Mouse (Mus musculus) heart, postnatal 10 days (tissue): ENCODE data around the gene Cd200r1. TPM values are rescaled to one million over a fixed set of nuclear protein-coding genes. Genes with fewer than 3 reads are reported as not detected.

ENCODE experiments used
- DNase-seq, 2 experiments: peaks; one replicate each; pipeline ENCODE4 v3.0.0; 2021
- intact Hi-C: fragments of 180-260 bp; cut with DNase I; formaldehyde crosslinking; loops from one replicate; pipeline ENCODE4 v1.15.1; 2025
- total RNA-seq, 2 experiments: library from RNA; stranded (reverse); gene quantifications; 2 replicates each; pipeline ENCODE4 v1.2.3; 2021

Cd200r1 gene
- under 1 TPM; 0.20 to 0.50 TPM for total RNA-seq

DNA sequence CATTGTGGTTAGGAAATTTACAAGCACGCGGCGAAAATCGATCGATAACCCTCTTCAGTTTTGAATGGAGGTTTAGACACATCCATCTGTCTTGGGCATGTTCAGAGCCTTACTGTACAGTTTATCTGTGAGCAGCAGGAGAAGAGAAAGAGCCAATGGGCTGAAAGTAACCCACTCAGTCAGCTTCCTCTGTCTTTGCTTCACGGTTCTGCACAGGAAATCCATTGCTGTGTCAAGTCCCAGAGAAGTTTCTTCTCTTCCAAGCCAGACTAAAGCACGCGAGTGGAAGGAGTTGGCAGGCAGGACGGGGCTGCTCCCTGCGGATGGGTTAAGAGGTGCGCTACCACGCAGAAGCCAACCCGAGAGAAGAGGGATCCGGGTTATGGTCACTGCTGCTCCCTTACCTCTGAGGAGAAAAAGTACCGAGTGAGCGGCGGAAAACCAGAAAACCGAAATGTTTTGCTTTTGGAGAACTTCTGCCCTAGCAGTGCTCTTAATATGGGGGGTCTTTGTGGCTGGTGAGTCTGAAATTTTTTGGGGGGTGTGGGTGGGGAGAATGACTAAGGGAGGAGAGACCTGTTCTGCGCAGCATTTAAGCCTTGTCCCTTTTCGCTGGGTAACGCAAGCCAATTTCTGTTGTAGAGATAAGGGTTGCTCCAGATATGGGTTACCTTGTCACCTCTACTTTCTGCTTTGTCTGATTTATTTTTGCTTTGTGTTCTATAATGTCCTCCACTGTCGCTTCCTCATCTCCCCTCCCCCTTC, at the start of gene Cd200r1:
Gene Cd200r1 (plus strand): TSS at position 182 of the 765 bp plus-strand sequence.
- peak in 1 of 2 experiments; percentile 11 for DNase-seq
- intact Hi-C loops, result no loop called here

DNA sequence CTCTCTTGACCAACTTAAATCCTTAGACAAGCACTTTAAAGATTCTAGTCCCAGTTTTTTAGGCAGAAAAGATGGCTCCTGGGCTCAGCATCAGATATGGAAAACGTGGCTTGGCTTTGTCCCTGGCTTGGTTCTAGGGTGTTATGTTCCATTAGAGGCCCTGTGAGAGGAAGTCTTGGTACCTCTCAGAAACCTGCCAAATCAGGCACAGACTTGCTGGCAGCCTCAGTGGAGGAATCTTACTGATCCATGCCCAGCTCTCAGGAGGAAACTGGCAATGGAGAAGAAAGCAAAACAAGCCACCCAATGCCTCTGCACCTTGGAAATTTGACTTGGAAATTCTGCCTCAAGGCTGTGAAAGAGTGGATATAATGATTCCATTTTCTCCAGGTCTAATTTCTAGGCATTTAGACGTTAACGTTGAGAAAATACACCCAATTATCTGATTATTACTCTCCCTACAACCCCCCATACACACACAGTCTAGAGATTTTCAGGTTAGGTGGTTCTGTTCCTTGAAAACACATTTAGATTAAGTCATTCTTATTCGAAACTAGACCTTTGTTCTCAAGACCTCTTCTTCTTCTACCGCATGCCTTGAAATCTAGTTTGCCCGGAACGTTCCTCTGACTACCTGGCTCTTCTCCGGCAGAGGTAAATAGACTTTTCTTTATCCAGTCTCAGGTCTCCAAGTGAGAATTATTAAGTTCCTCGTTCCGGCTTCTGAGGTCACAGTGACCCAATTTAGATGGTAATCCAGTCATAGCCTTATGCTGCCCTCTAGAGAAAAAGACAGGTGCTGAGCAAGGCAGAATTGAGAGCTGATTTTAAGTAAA, 49.0 kb upstream of the Cd200r1 start:
- intact Hi-C loops, result loop anchor here (10.0 kb wide), 1 partner anchor 232 kb away; no protein-coding TSS in a partner anchor
- peak; percentile 38 to 49 for DNase-seq

DNA sequence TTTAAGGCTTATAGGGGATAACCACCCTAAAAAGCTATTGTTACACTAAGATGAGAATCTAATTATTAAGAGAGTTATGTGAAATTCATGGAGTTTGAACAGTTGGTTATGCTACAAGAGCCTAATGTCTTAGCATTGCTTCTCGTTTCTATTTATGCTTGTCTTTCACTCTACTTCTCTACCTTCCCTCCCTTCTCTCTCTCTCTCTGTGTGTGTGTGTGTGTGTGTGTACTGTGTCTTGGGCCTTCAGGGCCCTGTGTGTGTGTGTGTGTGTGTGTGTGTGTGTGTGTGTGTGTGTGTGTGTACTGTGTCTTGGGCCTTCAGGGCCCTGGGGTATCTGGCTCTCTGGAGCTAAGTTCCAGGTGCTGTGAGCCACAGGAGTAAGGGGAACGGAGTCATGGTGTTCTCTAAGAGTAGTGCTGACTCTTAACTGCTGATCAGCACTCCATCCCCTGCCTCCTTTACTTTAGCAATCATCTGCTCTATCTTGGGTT, 48.3 kb upstream of the Cd200r1 start:
- no peak for DNase-seq
- intact Hi-C loops, result loop anchor here (10.0 kb wide), 1 partner anchor 232 kb away; no protein-coding TSS in a partner anchor

DNA sequence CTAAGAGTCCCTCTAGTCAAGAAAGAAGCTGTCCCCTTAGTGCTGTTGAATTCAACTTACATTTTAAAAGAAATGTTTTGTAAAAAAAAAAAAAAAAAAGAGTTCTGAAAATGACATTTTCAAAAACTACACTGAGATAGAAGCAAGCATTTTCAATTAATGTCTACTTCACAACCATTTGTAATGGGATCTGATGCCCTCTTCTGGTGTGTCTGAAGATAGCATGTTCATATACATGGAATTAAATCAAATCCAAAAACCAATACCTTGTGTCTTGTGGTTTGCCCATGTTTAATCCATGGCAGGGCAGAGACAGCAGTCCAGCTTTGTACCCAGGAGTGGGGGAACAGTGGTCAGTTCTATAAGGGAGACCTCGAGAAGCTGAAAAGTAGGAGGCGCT, 47.7 kb upstream of the Cd200r1 start:
- DNase-seq, result no peak
- intact Hi-C loops, result loop anchor here (10.0 kb wide), 1 partner anchor 233 kb away; no protein-coding TSS in a partner anchor

GRCm38 (mm10) chr16:44719349-44719748, 46.2 kb upstream of the Cd200r1 start:
- intact Hi-C loops, result loop anchor here (10.0 kb wide), 1 partner anchor 235 kb away; no protein-coding TSS in a partner anchor
- no peak for DNase-seq

DNA sequence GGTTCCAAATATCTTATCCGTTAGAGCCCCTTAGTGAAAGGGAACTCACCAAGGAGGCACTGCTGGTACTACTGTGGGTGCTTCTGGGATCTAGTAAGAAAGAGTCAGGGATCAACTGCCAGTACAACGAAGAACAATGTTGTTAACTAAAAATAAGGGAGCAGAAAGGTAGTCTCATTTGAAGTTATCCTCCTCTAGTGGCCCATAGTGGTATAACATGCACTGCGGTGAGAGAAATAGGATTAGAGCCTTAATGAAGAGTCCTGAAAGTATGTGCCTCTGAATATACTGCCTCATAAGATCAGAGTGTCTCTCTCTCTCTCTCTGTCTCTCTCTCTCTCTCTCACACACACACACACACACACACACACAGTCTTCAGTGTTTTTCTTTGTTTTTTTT, 45.0 kb upstream of the Cd200r1 start:
- intact Hi-C loops, result loop anchor here (10.0 kb wide), 1 partner anchor 304 kb away; no protein-coding TSS in a partner anchor
- DNase-seq, result peak in 1 of 2 experiments; percentile 30

- peak; percentile 23 to 24 for DNase-seq
- intact Hi-C loops, result loop anchor here (10.0 kb wide), 1 partner anchor 302 kb away; no protein-coding TSS in a partner anchor
Observed at GRCm38 (mm10) chr16:44722666-44723065, 42.9 kb upstream of the Cd200r1 start.

DNA sequence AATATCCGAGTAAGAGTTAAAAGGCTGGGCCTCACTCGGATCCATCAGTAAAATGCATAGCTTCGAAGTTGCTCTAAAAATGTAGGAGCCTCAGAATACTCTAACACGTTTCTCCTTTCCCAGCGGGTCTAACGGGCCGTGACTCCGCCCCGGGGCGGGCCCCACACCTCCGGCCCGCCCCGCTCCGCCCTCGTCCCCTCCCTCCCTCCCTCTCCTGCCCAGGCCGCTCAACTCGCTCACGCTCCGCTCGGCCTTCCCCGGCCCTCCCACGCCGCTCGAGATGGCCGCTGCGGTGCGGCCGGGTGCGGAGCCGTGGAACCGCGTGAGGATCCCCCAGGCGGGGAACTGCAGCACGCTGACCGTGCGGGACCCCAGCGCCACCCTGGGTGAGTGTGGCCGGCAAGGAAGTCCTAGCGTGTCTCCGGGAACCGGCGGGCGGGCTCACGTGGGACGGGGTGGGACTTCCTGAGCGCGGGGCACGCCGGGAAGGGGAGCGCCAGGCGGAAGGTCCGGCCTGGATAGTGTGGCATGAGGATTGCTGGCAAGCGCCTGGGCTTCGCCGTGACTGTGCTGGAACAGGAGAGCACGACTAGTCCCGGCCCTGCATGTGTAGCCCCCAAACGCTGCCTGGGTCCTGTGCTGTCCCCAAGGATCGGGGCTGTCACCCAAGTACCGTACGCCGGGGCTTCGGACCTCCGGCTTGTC, 41.3 kb upstream of the Cd200r1 start, which contains the start of gene Nepro:
Gene Nepro (plus strand): TSS at position 219 of the 705 bp plus-strand sequence.
- intact Hi-C loops, result loop anchor here (10.0 kb wide), 1 partner anchor 301 kb away; no protein-coding TSS in a partner anchor
- DNase-seq, result peak; percentile 97

DNA sequence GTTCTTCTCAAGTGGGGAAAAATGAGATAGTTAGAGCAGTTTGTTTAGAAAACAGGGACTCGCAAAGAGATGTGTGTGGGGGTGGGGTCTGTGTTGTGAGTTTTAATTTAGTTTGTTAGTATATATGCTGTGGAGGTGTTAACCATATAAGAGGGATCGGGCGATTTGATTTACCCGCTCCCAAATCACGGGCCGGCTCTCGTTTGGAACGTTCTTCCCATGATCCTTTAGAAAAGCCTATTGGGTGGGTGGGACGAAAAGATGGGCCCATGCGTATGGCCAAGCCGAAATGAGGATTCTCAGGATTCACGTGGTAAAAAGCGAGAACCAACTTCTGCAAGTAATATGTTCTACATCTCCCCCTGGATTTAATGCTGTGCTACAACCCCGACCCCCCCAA, 40.7 kb upstream of the Cd200r1 start:
- no peak for DNase-seq
- intact Hi-C loops, result loop anchor here (10.0 kb wide), 1 partner anchor 300 kb away; no protein-coding TSS in a partner anchor

DNA sequence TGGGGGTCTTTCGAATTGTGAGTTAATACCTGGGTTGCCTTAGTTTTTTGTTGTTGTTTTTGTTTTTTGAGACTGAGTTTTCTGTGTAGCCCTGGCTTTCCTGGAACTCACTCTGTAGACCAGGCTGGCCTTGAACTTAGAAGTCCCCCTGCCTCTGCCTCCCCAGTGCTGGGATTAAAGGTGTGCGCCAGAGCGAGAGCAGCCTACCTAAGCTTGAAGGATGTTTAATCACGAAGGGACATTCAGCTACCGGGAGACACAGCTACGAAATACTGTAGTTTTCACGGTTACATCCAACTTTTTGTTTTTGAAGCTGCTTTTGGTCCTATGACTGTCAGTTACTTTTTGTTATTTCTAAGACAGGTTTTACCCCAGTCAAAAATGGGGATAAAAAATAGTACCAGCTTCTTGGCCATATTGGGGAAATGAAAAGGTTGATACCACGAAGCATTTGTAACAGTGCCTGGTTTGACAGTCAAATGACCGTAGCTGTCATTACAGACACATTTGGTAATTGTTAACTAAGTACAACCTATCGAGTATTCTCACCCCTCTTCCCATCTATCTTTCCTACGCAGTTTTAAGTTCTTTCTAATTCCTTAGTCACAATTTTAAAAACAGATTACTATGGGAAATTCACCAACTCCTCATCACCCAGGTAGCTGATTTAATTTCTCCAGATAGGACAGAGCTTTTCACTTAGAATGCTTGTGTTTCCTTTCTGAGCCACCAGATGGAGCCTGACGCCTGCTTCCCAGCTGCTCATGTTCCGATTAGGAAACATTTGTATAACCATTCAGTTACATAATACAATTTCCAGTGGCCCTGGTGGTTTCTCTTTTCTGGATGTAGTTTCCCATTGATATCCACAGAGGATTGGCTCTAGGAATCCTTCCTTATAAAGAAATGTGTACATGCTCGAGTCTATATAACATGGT, 40.0 kb upstream of the Cd200r1 start:
- peak; percentile 84 to 88 for DNase-seq
- intact Hi-C loops, result loop anchor here (2.0 to 10.0 kb wide), 2 partner anchors 17 to 299 kb away; no protein-coding TSS in a partner anchor

DNA sequence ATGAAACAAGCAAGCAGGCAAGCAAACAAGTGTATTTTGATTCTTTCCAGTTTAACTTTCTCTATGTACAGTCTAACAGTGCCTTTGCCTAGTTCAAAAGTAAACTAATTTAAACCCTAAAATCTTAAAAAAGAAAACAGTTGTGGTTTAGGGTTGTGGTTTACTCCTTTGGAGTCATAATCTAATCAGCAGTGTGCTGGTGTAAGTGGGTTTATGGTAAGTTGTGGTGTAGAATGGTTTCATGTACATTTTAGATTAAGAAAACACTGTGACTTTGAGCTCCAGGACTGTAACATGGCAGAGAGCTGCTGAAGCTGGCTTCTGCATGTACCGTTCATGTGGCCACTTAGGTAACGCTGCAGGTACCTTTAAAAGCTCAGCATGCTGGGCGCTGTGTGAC, 38.0 kb upstream of the Cd200r1 start:
- DNase-seq, result no peak
- intact Hi-C loops, result loop anchor here (2.0 to 10.0 kb wide), 2 partner anchors 15 to 297 kb away; no protein-coding TSS in a partner anchor

- intact Hi-C loops, result no loop called here
- no peak for DNase-seq
Observed at GRCm38 (mm10) chr16:44734059-44734458, 31.5 kb upstream of the Cd200r1 start.

DNA sequence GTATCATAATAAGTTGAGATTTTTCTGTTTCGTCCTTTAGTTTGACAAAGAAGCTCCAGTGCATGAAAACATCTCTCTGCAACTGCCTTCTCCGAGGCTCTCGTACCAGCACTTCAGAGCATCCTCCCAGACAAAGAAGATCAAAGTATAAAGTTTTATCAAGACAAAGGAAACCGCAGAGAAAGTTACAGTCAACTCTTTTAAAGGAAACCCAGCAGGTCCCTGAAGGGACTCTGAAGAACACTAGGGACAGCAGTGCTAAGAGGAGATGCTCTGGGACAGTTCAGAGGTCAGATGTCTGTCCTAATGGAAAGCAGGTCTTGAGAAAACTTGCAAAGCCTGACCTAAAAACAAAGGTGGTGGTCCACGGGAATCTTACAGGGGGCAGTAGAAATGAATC, 29.9 kb upstream of the Cd200r1 start:
- intact Hi-C loops, result no loop called here
- DNase-seq, result no peak

DNA sequence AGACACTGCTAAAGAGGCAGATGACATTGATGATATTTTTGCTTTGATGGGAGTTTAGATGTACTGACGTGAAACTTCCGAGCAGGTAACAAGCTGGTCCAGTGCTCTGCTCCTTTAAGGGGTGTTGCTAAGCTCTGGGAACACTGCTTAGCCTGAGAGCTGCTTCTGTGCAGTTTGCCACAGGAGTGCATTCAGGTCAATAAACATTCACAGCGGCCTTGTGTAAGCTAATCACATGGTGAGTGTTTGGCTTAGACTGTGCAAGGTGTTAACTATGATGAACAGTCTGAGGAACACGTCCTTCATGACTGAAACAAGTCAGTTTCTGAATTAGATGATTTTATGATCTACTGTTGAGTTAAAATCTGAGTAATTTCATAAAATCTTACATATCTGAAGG, 29.4 kb upstream of the Cd200r1 start:
- intact Hi-C loops, result no loop called here
- no peak for DNase-seq

DNA sequence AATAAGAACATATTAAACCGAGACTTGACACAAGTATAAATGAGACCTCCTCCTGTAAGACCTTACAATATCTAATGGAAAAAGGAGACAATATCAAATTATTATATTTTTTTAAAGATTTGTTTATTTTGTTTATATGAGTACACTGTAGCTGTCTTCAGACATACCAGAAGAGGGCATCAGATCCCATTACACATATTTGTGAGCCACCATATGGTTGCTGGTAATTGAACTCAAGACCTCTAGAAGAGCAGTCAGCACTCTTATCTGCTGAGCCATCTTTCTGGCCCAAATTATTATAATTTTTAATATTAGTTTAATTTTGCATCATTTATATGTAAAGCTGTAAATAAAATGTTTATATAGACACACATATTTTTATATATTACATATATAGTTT, 22.8 kb upstream of the Cd200r1 start:
- intact Hi-C loops, result loop anchor here (2.0 kb wide), 1 partner anchor 16 kb away; no protein-coding TSS in a partner anchor
- no peak for DNase-seq

GRCm38 (mm10) chr16:44745471-44745865, 20.1 kb upstream of the Cd200r1 start:
- intact Hi-C loops, result loop anchor here (5.0 kb wide), 1 partner anchor 347 kb away; the partner anchor contains the start of gene Ccdc80
- DNase-seq, result no peak

GRCm38 (mm10) chr16:44745866-44746562, 19.5 kb upstream of the Cd200r1 start, which contains the start of gene Gtpbp8:
TSS of gene Gtpbp8 (minus strand) at chr16:44746363.
- intact Hi-C loops, result loop anchor here (5.0 kb wide), 1 partner anchor 346 kb away; the partner anchor contains the start of gene Ccdc80
- peak; percentile 88 to 89 for DNase-seq

- intact Hi-C loops, result loop anchor here (5.0 kb wide), 1 partner anchor 344 kb away; the partner anchor contains the start of gene Ccdc80
- DNase-seq, result no peak
Observed at GRCm38 (mm10) chr16:44748007-44748406, 17.5 kb upstream of the Cd200r1 start.
